Mouse (Mus musculus) C2C12 (cell line): ENCODE data around the gene Sult6b1.

ENCODE experiments used
- CEBPB ChIP-seq: IDR thresholded peaks from one replicate; pipeline ENCODE4 v1.6.1; 2011; ENCODE audit warnings: low read depth, mild to moderate bottlenecking, control low read depth, moderate library complexity
- CTCF ChIP-seq: IDR thresholded peaks from one replicate; pipeline ENCODE4 v1.5.1; 2011; ENCODE audit not compliant: control insufficient read depth, insufficient read depth, insufficient read length
- MYOG ChIP-seq: IDR thresholded peaks from one replicate; pipeline ENCODE4 v1.6.1; 2011; ENCODE audit not compliant: control insufficient read depth, insufficient read length; ENCODE audit errors: extremely low read depth
- USF1 ChIP-seq: IDR thresholded peaks from one replicate; pipeline ENCODE4 v1.6.1; 2011; ENCODE audit warnings: low read depth, mild to moderate bottlenecking, control low read depth, moderate library complexity

DNA sequence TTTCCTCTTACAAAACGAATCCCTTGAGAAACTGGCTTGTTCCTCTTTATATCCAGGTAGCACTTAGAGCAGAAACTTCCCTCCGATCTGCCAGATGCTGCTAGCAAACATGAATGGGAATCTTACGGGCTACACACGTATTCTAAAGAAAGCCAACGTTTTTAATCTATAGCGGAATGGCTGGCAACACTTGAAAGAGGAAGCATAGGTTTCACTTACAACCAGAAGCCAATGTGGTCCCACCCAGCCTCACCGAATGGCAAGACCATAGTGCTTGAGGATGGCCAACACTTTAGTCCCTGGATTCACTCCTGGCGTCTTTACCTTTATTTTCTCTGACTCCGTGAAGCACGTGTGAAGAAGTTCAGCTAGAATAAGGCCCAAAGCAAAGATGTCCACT lies 50.5 kb downstream of the Sult6b1 start:
- TF ChIP-seq CTCF = no peak
- TF ChIP-seq USF1 = no peak
- TF ChIP-seq CEBPB = no peak
- TF ChIP-seq MYOG = no peak
